Mouse (Mus musculus) spleen, adult 2 months (tissue): ENCODE measurements around the gene Mlf2. TPM values are rescaled to one million over a fixed set of nuclear protein-coding genes. Genes with fewer than 3 reads are reported as not detected.

ENCODE experiments used
- DNase-seq, 2 experiments: peaks; one replicate each; pipeline versions ENCODE4 v3.0.0 to v3.0.0-alpha.2; 2012 to 2021; ENCODE audit warnings: low spot score in 2 of 2, low read depth in 1 of 2
- H3K27ac ChIP-seq: fragments of 200-500 bp; 2 replicates; pipeline ENCODE4 v1.5.1; 2012; ENCODE audit warnings: low read length, inconsistent platforms; ENCODE audit not compliant: insufficient read depth
- H3K27me3 ChIP-seq: fragments of 200-500 bp; 2 replicates; pipeline ENCODE4 v1.6.1; 2012; ENCODE audit warnings: mild to moderate bottlenecking, moderate library complexity, low read length, inconsistent platforms; ENCODE audit not compliant: control insufficient read depth, insufficient read depth
- H3K36me3 ChIP-seq: fragments of 200-500 bp; 2 replicates; pipeline ENCODE4 v1.6.1; 2012; ENCODE audit warnings: mild to moderate bottlenecking, low read length, inconsistent platforms; ENCODE audit not compliant: control insufficient read depth, insufficient read depth
- H3K4me1 ChIP-seq: fragments of 200-500 bp; 2 replicates; pipeline ENCODE4 v1.6.1; 2011; ENCODE audit warnings: inconsistent platforms; ENCODE audit not compliant: control insufficient read depth, insufficient read depth, insufficient read length
- H3K4me3 ChIP-seq: fragments of 200-500 bp; 2 replicates; pipeline ENCODE4 v1.5.1; 2011; ENCODE audit warnings: mild to moderate bottlenecking, inconsistent platforms; ENCODE audit not compliant: insufficient read depth, insufficient read length; ENCODE audit errors: extremely low read depth
- CTCF ChIP-seq: fragments of 200-500 bp; IDR thresholded peaks from 2 replicates; pipeline ENCODE4 v1.5.1; 2011; ENCODE audit warnings: mild to moderate bottlenecking, inconsistent platforms; ENCODE audit not compliant: insufficient read depth, insufficient read length, insufficient replicate concordance; ENCODE audit errors: extremely low read depth
- POLR2A ChIP-seq: fragments of 200-500 bp; IDR thresholded peaks from 2 replicates; pipeline ENCODE4 v1.6.1; 2011; ENCODE audit warnings: low read depth, low read length, inconsistent platforms
- WGBS: fragments of 180-500 bp; shearing (Covaris S2); methylation state at CpG from one replicate; pipeline ENCODE4 v1.1.7; 2018; 5-methylcytosine and 5-hydroxymethylcytosine counted together
- polyA plus RNA-seq: library from polyadenylated mRNA; depleted of rRNA; stranded (reverse); fragments of >200 nt; gene quantifications from 2 replicates; pipeline ENCODE4 v1.2.3, GENCODE M21; 2012

Gene Mlf2
- polyA plus RNA-seq, 1 experiment = 125 TPM

DNA sequence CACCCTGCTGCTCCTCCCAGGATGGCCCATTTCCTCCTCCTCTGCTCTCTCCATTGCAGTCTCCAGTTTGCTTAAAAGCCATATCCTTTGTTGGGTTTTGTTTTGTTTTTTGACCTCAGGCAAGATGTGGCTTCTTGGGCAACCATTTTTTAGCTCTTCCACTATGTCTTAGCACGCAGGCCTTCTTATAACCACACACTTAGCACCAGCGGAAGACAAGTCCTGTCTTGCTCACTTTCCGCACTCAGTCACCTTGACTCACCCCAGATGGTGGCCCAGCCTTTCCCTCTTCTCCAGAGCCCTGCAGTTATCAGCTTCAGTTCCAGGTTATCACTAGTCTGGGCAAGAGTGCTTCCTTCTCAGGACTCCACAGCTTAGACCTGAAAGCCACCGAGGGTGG lies 24.0 kb downstream of the Mlf2 start:
- H3K4me1 ChIP-seq = no peaks in the 10 kb centered on the region
- no peak overlapping the region for H3K27ac ChIP-seq
- no peak for TF ChIP-seq CTCF
- TF ChIP-seq POLR2A = no peak
- H3K27me3 ChIP-seq = no peaks in the 10 kb centered on the region
- DNase-seq = no peak
- 92% methylated on average over 4 of the region's 4 CpGs for WGBS
- H3K4me3 ChIP-seq = no peak overlapping the region
- H3K36me3 ChIP-seq = peaks cover 13% of the 10 kb centered on the region

DNA sequence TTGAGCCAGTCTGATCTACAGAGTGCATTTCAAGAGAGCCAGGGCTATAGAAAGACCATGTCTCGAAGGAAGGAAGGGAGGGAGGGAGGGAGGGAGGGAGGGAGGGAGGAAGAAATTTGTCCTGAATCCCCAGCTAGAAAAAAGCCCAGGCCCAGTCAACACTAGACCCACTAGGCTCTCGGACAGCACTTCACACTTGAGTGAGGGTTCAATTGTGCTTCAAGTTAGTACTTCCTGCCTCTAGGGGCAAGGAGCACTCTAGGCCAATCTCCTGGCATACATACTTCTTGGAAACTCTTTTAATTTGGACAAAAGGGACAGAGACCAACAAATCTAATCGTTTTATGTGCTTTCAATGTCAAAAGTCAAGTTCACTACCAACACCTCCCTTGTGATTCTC lies 26.9 kb downstream of the Mlf2 start:
- Histone ChIP-seq H3K27me3 (no peaks in the 10 kb centered on the region), H3K36me3 (peaks cover 16% of the 10 kb centered on the region), H3K27ac (no peak overlapping the region), H3K4me1 (no peaks in the 10 kb centered on the region), H3K4me3 (no peak overlapping the region)
- no peak for DNase-seq
- 81% methylated on average over 3 of the region's 3 CpGs for WGBS
- TF ChIP-seq POLR2A (no peak), CTCF (no peak)

DNA sequence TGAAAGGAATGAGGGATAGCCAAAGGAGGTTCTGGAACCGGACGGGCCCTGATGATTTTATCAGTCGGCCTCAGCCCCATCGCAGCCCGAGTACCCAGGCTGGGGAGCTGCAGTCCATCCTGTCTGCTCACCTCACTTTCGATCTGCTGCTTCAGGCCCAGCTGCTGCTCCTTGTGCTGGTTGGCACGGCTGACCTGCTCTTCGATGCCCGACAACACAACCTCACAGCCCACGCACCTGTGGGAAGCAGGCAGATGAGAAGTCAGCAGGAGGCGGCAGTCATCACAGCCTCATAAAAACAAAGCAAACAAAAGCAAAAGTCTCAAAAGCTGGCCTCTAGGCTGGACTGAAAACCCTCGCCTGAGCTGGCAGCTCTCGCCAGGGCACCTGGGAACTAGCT lies 28.8 kb downstream of the Mlf2 start:
- H3K4me1 ChIP-seq = peaks cover 6% of the 10 kb centered on the region; the same call in 1 of the 2 replicates
- DNase-seq = no peak
- 96% methylated on average over 13 of the region's 13 CpGs for WGBS
- H3K36me3 ChIP-seq = peaks cover 16% of the 10 kb centered on the region
- TF ChIP-seq CTCF (no peak), POLR2A (no peak)
- H3K27me3 ChIP-seq = no peaks in the 10 kb centered on the region
- H3K27ac ChIP-seq = no peak overlapping the region
- H3K4me3 ChIP-seq = no peak overlapping the region

- H3K27ac ChIP-seq = no peak overlapping the region
- H3K27me3 ChIP-seq = no peaks in the 10 kb centered on the region
- no peak for TF ChIP-seq POLR2A
- TF ChIP-seq CTCF = no peak
- no peak for DNase-seq
- H3K4me3 ChIP-seq = no peak overlapping the region
- H3K4me1 ChIP-seq = peaks cover 7% of the 10 kb centered on the region; the same call in 1 of the 2 replicates
- peaks cover 16% of the 10 kb centered on the region for H3K36me3 ChIP-seq
- WGBS = 96% methylated on average over 12 of the region's 12 CpGs
These were observed 29.8 kb downstream of the Mlf2 start for GRCm38 (mm10) chr6:124961021-124961420.

DNA sequence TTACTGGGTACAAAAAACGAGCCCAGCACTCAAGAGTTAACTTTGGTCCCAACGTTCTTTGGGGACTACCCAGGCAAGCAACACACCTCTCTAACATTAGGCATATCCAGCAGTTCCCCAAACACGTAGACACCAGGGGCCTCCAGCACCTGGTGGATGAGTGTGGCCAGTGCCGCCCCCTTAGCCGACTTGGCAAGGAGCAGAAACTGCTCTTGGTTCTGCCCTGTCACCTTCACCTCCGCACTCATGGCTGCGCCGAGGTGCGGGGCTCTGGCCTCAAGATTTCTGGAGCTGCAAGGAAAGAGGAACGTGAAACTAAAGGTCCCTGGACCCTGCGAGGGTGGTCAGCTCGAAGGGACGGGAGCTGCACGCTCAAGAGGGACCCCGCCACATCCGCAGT lies 33.5 kb downstream of the Mlf2 start:
- TF ChIP-seq CTCF (no peak), POLR2A (no peak)
- peaks cover 7% of the 10 kb centered on the region; the same call in 1 of the 2 replicates for H3K4me1 ChIP-seq
- no peaks in the 10 kb centered on the region for H3K27me3 ChIP-seq
- 7% methylated on average over 16 of the region's 16 CpGs for WGBS
- peaks cover 6% of the 10 kb centered on the region for H3K36me3 ChIP-seq
- H3K27ac ChIP-seq = no peak overlapping the region
- DNase-seq = peak in 1 of 2 experiments; percentile 3
- H3K4me3 ChIP-seq = peak overlapping the region; percentile 69; the same call in 1 of the 2 replicates

DNA sequence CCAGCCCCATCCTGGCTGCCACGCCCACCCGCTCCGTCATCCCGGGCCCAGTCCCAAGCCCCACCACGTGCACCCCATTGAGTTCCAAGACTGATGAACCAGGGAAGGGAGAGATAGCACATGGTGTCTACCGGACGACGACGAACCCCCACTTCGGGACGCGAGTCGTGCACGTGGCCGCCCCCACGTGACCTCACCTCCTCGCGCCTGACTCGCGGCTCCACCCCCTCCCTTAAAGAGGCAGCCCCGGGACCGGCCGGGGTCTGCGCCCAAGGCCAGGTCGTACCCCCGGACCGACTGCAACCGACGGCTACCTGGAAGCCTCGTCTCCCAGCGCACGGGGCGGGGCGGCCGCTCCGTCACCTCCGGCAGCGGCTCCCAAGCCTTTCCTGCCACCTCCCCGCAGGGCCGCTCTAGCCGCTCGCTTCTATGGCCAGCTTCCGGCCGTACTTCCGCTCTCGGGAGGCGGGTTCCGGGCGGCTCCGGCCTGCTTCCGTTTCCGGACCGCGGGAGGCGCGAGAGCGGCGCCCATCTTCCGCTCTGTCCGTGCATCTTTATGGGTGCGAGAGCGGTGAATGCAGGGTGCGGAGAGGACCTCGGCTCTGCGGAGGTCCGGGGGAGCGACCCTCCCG lies 34.0 kb downstream of the Mlf2 start, which contains the start of gene Cops7a:
Gene Cops7a, minus strand, starts transcription at position 451 of the 632 bp plus-strand sequence.
- TF ChIP-seq CTCF = no peak
- TF ChIP-seq POLR2A = peak; percentile 81
- under 1% methylated on average over 68 of the region's 68 CpGs for WGBS
- H3K27me3 ChIP-seq = no peaks in the 10 kb centered on the region
- peaks cover 7% of the 10 kb centered on the region; the same call in 1 of the 2 replicates for H3K4me1 ChIP-seq
- H3K36me3 ChIP-seq = 0 out of 2 replicates have a peak, but pooled peaks cover 3% of the 10 kb centered on the region
- peak within 1 kb of the TSS; percentile 92 for H3K27ac ChIP-seq
- peak; percentile 90 to 98 for DNase-seq
- peak within 1 kb of the TSS; percentile 69 for H3K4me3 ChIP-seq

- no peaks in the 10 kb centered on the region for H3K27me3 ChIP-seq
- TF ChIP-seq CTCF (no peak), POLR2A (no peak)
- 1% methylated on average over 15 of the region's 15 CpGs for WGBS
- H3K36me3 ChIP-seq = 0 out of 2 replicates have a peak, but pooled peaks cover 3% of the 10 kb centered on the region
- peaks cover 7% of the 10 kb centered on the region; the same call in 1 of the 2 replicates for H3K4me1 ChIP-seq
- peak overlapping the region; percentile 86 for H3K27ac ChIP-seq
- peak in 1 of 2 experiments; percentile 2 for DNase-seq
- peak overlapping the region; percentile 69 for H3K4me3 ChIP-seq
These were observed 34.6 kb downstream of the Mlf2 start for GRCm38 (mm10) chr6:124965747-124966146.
